Mouse (Mus musculus) adrenal gland, postnatal 36 days (tissue): ENCODE results near the gene Kptn. TPM values are rescaled to one million over a fixed set of nuclear protein-coding genes. Genes with fewer than 3 reads are reported as not detected.
A peak's percentile ranks its signal among the peaks of the same experiment; 100 is the strongest.

Source experiments
- DNase-seq, 2 experiments: peaks; one replicate each; pipeline ENCODE4 v3.0.0; 2021; ENCODE audit warnings: mixed read lengths in 1 of 2
- total RNA-seq, 2 experiments: library from RNA; stranded (reverse); gene quantifications; 2 replicates each; pipeline ENCODE4 v1.2.3; 2021

The Kptn gene
- total RNA-seq, 2 experiments from 2014 or later, result 20.0 to 22.6 TPM

DNA sequence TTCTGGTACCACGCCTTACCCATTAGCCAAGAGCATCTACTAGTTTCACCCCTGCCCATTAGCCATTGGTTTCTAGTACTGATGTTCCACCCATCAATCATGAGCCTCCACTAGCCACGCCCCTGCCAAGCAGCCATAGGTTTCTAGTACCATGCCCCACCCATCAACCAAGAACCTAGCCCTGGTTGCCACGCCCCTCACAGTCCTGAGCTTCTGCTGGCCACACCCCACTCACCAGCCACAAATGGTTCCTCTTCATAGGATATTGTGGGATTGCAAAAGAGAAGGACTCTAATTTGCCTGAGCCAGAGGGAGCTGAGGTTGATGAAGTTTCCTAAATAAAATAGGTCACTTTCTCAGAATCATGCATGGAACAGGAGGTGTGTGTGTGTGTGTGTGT lies 41.0 kb downstream of the Kptn start:
- no peak for DNase-seq

DNA sequence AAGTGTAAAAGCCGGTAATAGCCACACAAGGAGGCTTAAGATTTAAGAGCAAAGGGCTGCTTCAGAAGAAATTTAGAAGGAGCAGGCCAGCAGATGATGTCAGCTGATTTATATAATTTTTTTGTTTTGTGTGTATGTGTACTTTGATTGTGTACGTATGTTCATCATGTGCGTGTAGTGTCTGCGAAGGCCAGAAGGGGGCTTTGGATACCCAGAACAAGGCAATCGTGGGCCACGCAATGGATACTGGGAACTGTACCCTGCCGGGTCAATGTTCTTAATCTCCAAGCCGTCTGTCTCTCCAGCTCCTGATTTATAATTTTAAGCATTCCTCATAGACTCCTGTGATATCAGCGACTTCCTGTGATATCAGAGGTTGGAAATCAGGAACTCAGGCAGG lies 41.6 kb downstream of the Kptn start:
- no peak for DNase-seq

DNA sequence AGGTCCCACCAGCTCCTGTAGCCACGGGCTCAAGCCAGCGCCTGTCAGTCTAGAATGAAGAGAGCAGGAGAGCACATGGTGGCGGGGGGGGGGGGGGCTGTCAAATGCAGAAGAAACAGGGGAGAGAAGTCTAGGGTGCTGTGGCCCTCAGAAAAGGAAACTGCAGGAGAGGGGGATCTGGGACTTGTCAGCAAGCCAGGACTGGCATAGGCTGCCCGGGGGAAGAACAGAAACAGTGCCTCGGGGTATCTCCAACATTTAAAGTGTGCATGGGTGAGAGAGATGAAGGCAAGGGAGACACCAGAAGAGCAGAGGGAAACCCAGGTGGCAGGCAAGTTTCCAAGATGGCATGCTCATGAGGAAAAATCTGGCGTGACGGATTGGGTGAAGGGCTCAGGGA lies 42.3 kb downstream of the Kptn start:
- no peak for DNase-seq

DNA sequence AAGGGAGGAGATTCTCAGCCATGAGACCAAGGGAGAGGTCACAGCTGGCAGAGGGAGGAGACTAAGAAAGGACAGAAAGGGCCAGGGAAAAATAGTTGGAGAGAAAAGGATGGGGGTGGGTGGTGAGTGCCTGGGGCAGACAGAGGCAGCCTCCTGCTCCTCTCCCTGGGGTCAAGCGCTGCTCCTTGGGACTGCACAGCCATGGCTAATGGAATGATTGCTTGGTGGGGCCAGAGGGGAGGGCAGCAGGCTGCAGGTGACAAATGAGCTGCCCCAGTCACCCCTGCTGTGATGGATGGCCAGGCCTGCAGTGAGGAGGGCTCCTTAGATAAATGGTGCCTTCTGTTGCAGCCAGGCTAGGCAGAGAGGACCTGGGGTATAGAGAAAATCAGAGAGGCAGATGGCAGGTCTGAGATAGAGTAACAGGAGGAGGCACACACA lies 52.5 kb downstream of the Kptn start:
- no peak for DNase-seq

DNA sequence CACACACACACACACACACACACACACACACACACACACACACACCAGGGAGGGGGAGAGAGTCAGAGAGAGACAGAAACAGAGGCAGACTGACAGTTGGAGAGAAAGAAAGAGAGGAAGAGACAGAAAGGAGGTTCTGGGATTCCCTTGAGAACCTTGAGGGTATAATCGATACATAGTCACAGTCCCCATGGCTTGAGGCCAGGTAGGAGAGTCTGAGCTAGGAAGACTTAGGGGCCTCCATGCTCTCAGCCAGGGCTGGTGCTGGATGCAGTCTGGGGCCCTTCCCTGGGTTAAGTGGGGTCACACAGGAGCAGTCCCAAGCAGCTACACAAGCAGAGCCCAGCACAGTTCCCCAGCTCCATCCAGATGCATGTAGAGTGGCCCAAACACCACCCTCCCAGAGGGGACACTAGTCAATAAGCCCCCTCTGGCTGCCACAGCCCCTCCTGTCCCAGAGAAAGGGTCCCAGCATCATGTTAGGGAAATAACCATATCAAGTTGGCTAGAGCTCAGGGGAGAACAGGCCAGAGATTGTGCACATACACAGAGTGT lies 53.0 kb downstream of the Kptn start:
- DNase-seq, result no peak

DNA sequence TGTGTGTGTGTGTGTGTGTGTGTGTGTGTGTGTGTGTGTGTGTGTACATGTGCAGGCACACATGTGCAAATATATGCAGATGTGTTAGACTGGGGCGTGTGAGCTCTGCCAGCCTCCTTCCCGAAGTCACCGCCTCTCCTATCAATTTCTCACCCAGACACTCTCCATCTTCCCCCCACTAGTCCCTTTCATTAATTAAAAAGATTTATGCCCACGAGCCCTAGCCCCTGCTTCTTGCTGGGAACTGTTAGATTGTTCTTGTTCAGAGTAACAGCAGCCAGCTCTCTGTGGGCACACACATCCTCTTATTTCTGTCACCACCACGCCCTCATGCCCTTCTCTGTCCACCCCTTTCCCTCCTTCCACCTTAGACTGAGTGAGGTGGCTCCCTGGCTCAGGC lies 53.5 kb downstream of the Kptn start:
- DNase-seq, result no peak

DNA sequence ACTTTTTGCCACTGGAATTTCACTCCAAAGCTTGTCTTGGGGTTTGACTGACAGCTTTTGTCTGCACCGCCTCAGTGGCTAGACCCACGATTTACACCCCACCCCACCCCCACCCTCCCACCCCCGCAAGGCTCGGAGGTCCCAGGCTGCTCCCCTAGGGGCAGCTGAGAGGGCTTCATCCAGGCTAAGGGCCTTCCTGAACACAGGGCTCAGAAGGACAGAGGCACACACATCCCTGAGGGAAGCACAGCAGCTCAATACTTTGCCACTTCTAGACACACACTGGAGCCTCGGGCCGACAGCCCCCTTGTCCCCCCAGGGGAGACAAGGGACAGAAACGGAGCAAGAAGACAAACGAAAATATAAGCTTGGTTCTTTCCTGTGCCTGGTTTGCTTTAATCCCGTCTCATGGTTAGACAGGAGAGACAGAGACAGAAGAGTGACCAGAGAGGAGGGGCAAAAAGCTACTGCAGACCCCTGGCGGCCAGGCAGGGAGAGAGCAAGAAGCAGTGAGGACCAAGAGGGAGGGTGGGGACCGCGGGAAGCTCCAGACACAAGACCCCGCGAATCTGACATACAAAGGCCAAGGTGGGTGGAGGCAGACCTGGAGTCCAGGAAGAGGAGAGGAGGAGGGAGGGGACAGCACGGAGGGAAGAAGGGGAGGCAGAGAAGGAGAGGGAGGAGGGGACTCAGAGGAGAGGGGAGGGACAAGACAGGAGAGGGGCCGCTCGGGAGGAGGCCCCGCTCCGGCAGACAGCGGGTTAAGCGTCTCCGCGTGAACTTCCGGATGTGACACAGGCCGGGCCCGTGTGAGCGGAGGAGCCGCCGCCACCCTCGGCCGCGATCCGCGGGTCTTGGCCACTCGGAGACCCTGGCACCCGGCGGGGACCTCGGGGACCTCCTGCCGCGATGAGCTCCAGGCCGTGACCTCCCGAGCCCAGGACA lies 55.2 kb downstream of the Kptn start, which contains the start of gene Meis3:
Gene Meis3 (plus strand): TSS at position 494 of the 945 bp plus-strand sequence.
- peak; percentile 59 to 75 for DNase-seq

DNA sequence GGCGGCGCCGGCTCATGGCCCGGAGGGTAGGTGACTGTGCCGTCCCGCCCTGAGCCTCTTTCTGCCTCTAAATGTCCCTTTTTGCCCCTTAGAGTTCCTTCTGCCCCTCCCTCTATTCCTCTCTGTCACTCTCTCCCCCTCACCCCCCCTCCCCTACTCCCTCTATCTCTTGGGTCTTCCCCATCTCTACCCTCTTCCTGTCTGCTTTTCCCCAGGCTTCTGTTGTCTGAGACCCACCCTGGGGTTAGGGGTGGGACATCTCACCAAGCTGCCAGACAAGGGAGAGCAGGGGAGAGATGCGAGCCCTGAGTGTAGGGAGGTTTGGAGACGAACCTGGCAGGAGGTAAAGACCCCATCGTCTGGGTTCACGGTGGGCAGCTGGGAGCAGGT lies 55.8 kb downstream of the Kptn start:
- DNase-seq, result no peak

Other genes with a start within 250 kb of the Kptn start
- gene Crx, start 239.9 kb upstream of the Kptn start, total RNA-seq, result not detected
- not detected for gene Crxos, start 237.3 kb upstream of the Kptn start, total RNA-seq
- gene Selenow, start 197.5 kb upstream of the Kptn start, total RNA-seq, result 100 to 1,000 TPM; 174 to 216 TPM
- 100 to 1,000 TPM; 181 to 189 TPM for gene Nop53, start 173.8 kb upstream of the Kptn start, total RNA-seq
- gene Ehd2, start 152.3 kb upstream of the Kptn start, total RNA-seq, result 10 to 100 TPM; 36.7 to 85.9 TPM
- 1 to 10 TPM; 9.4 to 9.9 TPM for gene Bicra, start 72.0 kb upstream of the Kptn start, total RNA-seq
- under 1 TPM; 0.10 to 0.13 TPM for gene Zfp541, start 58.1 kb upstream of the Kptn start, total RNA-seq
- gene Napa, start 21.4 kb upstream of the Kptn start, total RNA-seq, result 100 to 1,000 TPM; 143 to 167 TPM
- 1 to 10 TPM; 1.7 to 2.6 TPM for gene Slc8a2, start 9.9 kb downstream of the Kptn start, total RNA-seq
- 10 to 100 TPM; 11.6 to 14.0 TPM for gene Meis3, start 55.2 kb downstream of the Kptn start, total RNA-seq
- gene Dhx34, start 102.1 kb downstream of the Kptn start, total RNA-seq, result 10 to 100 TPM; 11.8 to 14.2 TPM
- under 1 TPM; 0.43 to 0.50 TPM for gene C5ar2, start 124.3 kb downstream of the Kptn start, total RNA-seq
- 1 to 10 TPM; 3.5 to 9.4 TPM for gene C5ar1, start 139.6 kb downstream of the Kptn start, total RNA-seq
- 10 to 100 TPM; 17.1 to 22.6 TPM for gene Inafm1, start 153.7 kb downstream of the Kptn start, total RNA-seq
- 10 to 100 TPM; 59.5 to 73.6 TPM for gene Ccdc9, start 166.9 kb downstream of the Kptn start, total RNA-seq
- 1 to 10 TPM; 3.6 to 4.7 TPM for gene Bbc3, start 188.5 kb downstream of the Kptn start, total RNA-seq